Mouse (Mus musculus) thymus, adult 2 months (tissue): ENCODE data around the gene Tmem14a. TPM values are rescaled to one million over a fixed set of nuclear protein-coding genes. Genes with fewer than 3 reads are reported as not detected.
"Not testable (repeated sequence)": the region's sequence is repeated elsewhere in the genome, so short reads cannot be mapped to it uniquely, and the experiment has no call there.

Source experiments
- DNase-seq: peaks from one replicate; pipeline ENCODE4 v3.0.0; 2021
- H3K27ac ChIP-seq: fragments of 200-500 bp; 2 replicates; pipeline ENCODE4 v1.5.1; 2012; ENCODE audit warnings: low read length, control low read depth; ENCODE audit not compliant: control insufficient read depth, insufficient read depth
- H3K27me3 ChIP-seq: fragments of 200-500 bp; 2 replicates; pipeline ENCODE4 v1.6.1; 2012; ENCODE audit warnings: mild to moderate bottlenecking, low read length, moderate library complexity, mixed read lengths; ENCODE audit not compliant: control insufficient read depth, insufficient read depth
- H3K36me3 ChIP-seq: fragments of 200-500 bp; 2 replicates; pipeline ENCODE4 v1.6.1; 2012; ENCODE audit warnings: mild to moderate bottlenecking, low read length, moderate library complexity; ENCODE audit not compliant: control insufficient read depth, insufficient read depth
- H3K4me1 ChIP-seq: fragments of 200-500 bp; replicated peaks from 2 replicates; pipeline ENCODE4 v1.6.1; 2012; ENCODE audit warnings: low read length; ENCODE audit not compliant: control insufficient read depth, insufficient read depth
- H3K4me3 ChIP-seq: fragments of 200-500 bp; 2 replicates; pipeline ENCODE4 v1.5.1; 2012; ENCODE audit warnings: mild to moderate bottlenecking, low read length, control low read depth, moderate library complexity; ENCODE audit not compliant: control insufficient read depth, insufficient read depth
- CTCF ChIP-seq: fragments of 200-500 bp; IDR thresholded peaks from 2 replicates; pipeline ENCODE4 v1.5.1; 2012; ENCODE audit warnings: mild to moderate bottlenecking, control low read depth, low read length, moderate library complexity, borderline replicate concordance; ENCODE audit not compliant: control insufficient read depth, poor library complexity, insufficient read depth; ENCODE audit errors: extremely low read depth
- POLR2A ChIP-seq: fragments of 200-500 bp; IDR thresholded peaks from 2 replicates; pipeline ENCODE4 v1.6.1; 2012; ENCODE audit warnings: mild to moderate bottlenecking, low read length, control low read depth, moderate library complexity; ENCODE audit not compliant: control insufficient read depth, poor library complexity, insufficient read depth; ENCODE audit errors: extremely low read depth
- WGBS: fragments of 180-500 bp; shearing (Covaris S2); methylation state at CpG from one replicate; pipeline ENCODE4 v1.1.7; 2018; 5-methylcytosine and 5-hydroxymethylcytosine counted together
- polyA plus RNA-seq: library from polyadenylated mRNA; depleted of rRNA; stranded (reverse); fragments of >200 nt; gene quantifications from 2 replicates; pipeline ENCODE4 v1.2.3, GENCODE M21; 2012; rRNA removed

The Tmem14a gene
- polyA plus RNA-seq, 1 experiment, result 2.5 TPM

DNA sequence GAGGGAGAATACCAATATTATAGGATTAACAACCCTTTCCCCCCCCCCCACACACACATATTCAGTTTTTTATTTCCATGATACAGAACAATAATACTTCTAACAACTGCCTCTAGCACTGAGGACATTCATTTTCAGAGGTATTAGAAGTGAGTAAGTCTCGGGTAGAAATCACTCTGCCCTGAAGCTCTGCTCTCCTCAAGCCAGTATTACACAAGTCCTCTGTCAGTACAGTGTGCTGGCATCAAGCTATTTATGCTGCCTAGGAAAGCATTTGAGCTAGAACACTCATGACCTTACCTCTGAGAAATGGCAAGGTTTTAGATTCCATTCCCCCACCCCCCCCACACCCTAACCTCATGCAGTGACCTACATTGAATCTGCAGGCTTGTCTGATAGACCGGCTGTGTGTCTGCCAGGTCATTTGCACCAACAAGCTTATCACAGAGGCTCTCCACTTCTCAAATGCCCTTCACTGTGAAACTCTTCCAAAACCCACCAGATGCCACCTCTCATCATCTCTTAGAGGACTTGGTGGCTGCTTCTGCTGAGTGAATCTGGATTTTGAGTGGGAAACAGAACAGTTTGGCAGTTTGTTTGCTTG lies 56.2 kb downstream of the Tmem14a start:
- Histone ChIP-seq H3K4me1 (no peaks in the 10 kb centered on the region; the same call in 1 of the 2 replicates), H3K27ac (no peak overlapping the region), H3K36me3 (no peaks in the 10 kb centered on the region), H3K4me3 (no peak overlapping the region), H3K27me3 (no peaks in the 10 kb centered on the region)
- DNase-seq, result no peak
- no peak for TF ChIP-seq CTCF
- no peak for TF ChIP-seq POLR2A
- WGBS, result 92% methylated on average over 2 of the region's 2 CpGs

DNA sequence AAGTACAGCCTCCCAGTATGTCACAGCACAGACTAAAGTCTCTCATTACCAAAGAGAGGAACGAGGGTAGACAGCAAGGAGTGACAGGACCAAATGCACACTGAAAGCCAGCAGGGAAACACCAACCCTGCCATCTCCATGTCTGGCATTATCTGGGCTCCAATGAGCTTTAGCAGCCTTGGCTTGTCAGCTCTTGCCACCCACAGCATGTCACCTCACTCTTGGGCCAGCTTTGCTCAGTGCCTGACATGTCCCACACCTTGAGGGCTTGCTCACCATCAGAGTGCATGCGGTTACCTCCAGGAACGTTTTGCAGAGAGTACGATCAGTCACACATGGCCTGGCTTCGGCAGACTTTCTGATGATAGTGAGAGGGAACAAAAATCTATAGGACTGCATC lies 57.0 kb downstream of the Tmem14a start:
- WGBS, result 92% methylated on average over 5 of the region's 5 CpGs
- H3K27ac ChIP-seq, H3K4me3 ChIP-seq, H3K36me3 ChIP-seq, H3K4me1 ChIP-seq, H3K27me3 ChIP-seq, DNase-seq: not testable (repeated sequence)

DNA sequence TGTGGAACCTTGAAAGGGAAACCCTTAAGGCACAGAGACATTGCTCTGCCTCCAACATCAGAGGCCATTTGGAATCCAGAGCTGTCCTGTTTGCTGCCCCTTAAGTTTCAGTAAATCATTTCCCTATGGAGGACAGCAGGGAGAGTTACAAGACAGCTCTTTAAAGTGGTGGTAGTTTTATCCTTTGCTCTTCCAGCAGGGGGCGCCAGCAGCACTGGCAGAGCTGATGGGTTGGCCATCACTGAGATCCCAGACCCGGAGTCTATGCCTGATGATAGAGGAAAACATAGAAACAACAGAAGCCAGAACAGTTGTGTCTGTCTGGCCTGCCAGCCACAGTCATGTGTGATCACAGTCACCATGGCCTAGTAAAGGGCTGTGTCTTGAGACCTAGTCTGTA lies 57.8 kb downstream of the Tmem14a start:
- H3K27me3 ChIP-seq, DNase-seq, H3K4me1 ChIP-seq, H3K27ac ChIP-seq, H3K4me3 ChIP-seq, H3K36me3 ChIP-seq: not testable (repeated sequence)
- 21% methylated on average over 2 of the region's 2 CpGs for WGBS

Other genes with a start within 250 kb of the Tmem14a start
- gene Tram2, start 139.3 kb upstream of the Tmem14a start, polyA plus RNA-seq, result 9.2 and 10.2 TPM in 2 replicates
- 0.97 and 1.8 TPM in 2 replicates for gene Gsta3, start 22.0 kb downstream of the Tmem14a start, polyA plus RNA-seq
- 0.22 and 0.43 TPM in 2 replicates for gene Khdc1a, start 131.1 kb downstream of the Tmem14a start, polyA plus RNA-seq
- 0.09 TPM in 1 of 2 replicates, not detected in the other for gene Khdc1c, start 149.8 kb downstream of the Tmem14a start, polyA plus RNA-seq
- 0.07 TPM in 1 of 2 replicates, not detected in the other for gene Khdc1b, start 165.0 kb downstream of the Tmem14a start, polyA plus RNA-seq